Mouse (Mus musculus): ENCODE results near the gene Asb11. TPM values are rescaled to one million over a fixed set of nuclear protein-coding genes. Genes with fewer than 3 reads are reported as not detected.

Asb11 gene
- polyA plus RNA-seq, 1 experiment from 2014 or later, result not detected

Other genes with a start within 250 kb of the Asb11 start
- 0.22 and 0.27 TPM in 2 replicates for gene Bmx, start 178.8 kb upstream of the Asb11 start, polyA plus RNA-seq (2014; fragmentation: Nextera tagmentation; extraction: Ambion mirVana)
- gene Pir, start 167.6 kb upstream of the Asb11 start, polyA plus RNA-seq (2014; fragmentation: Nextera tagmentation; extraction: Ambion mirVana), result 3.9 and 4.3 TPM in 2 replicates
- 0.67 and 1.1 TPM in 2 replicates for gene Vegfd, start 63.6 kb upstream of the Asb11 start, polyA plus RNA-seq (2014; fragmentation: Nextera tagmentation; extraction: Ambion mirVana)
- 7.6 and 7.7 TPM in 2 replicates for gene Piga, start 17.2 kb upstream of the Asb11 start, polyA plus RNA-seq (2014; fragmentation: Nextera tagmentation; extraction: Ambion mirVana)
- not detected in 2 replicates for gene Asb9, start 69.3 kb downstream of the Asb11 start, polyA plus RNA-seq (2014; fragmentation: Nextera tagmentation; extraction: Ambion mirVana)

Data from forebrain, embryonic 14.5 days (tissue).